Comparison of ENCODE assay signal across 20 mouse cellular contexts in genomic region chr9:118529783-118530182, GRCm38 (mm10). TPM values are rescaled to one million over a fixed set of nuclear protein-coding genes. Genes with fewer than 3 reads are reported as not detected.
"Had no signal": no experiment of that assay in that cellular context is flagged by ENCODE, and none has a peak within 500 bp of the region (broad histone marks: within the 10 kb centered on the region; RNA-seq: fewer than 3 reads in every experiment).

No protein-coding gene starts in this region.

- H3K4me3 ChIP-seq: neural tube, embryonic 12.5 days; neural tube, embryonic 13.5 days; neural tube, embryonic 15.5 days; stomach, embryonic 15.5 days had no signal

- H3K4me2 ChIP-seq: neural tube, embryonic 12.5 days; neural tube, embryonic 13.5 days; neural tube, embryonic 15.5 days; stomach, embryonic 15.5 days had no signal

- H3K9ac ChIP-seq: neural tube, embryonic 12.5 days; neural tube, embryonic 13.5 days; neural tube, embryonic 15.5 days; stomach, embryonic 15.5 days had no signal

- H3K27ac ChIP-seq: neural tube, embryonic 12.5 days; neural tube, embryonic 13.5 days; neural tube, embryonic 15.5 days; stomach, embryonic 15.5 days; stomach, postnatal 0 days had no signal

- H3K9me3 ChIP-seq: neural tube, embryonic 12.5 days; neural tube, embryonic 13.5 days; neural tube, embryonic 15.5 days; stomach, embryonic 15.5 days had no signal

- H3K27me3 ChIP-seq: neural tube, embryonic 12.5 days; neural tube, embryonic 13.5 days; neural tube, embryonic 15.5 days; stomach, embryonic 15.5 days had no signal

- DNase-seq: retina, postnatal 1 day; right cerebral cortex, adult 18-20 months; right cerebral cortex, postnatal 14 days; right cerebral cortex, postnatal 25 days; right cerebral cortex, postnatal 4 days; spleen, adult 18-20 months; thymus, adult 18-20 months; thymus, adult 2 months; thymus, postnatal 14 days; thymus, postnatal 25 days; thymus, postnatal 36 days; thymus, postnatal 4 days had no signal

- H3K4me1 ChIP-seq: neural tube, embryonic 12.5 days; neural tube, embryonic 13.5 days; neural tube, embryonic 15.5 days; stomach, embryonic 15.5 days had no signal

RNA-seq across cellular contexts. Expression of gene Eomes, which starts 51.8 kb away (rescaled TPM):
- polyA plus RNA-seq: neural tube, embryonic 14.5 days; neural tube, embryonic 15.5 days; small intestine, adult 2 months; stomach, embryonic 14.5 days had no signal
